Comparison of ENCODE assay signal across 20 mouse cellular contexts in the genomic region with DNA sequence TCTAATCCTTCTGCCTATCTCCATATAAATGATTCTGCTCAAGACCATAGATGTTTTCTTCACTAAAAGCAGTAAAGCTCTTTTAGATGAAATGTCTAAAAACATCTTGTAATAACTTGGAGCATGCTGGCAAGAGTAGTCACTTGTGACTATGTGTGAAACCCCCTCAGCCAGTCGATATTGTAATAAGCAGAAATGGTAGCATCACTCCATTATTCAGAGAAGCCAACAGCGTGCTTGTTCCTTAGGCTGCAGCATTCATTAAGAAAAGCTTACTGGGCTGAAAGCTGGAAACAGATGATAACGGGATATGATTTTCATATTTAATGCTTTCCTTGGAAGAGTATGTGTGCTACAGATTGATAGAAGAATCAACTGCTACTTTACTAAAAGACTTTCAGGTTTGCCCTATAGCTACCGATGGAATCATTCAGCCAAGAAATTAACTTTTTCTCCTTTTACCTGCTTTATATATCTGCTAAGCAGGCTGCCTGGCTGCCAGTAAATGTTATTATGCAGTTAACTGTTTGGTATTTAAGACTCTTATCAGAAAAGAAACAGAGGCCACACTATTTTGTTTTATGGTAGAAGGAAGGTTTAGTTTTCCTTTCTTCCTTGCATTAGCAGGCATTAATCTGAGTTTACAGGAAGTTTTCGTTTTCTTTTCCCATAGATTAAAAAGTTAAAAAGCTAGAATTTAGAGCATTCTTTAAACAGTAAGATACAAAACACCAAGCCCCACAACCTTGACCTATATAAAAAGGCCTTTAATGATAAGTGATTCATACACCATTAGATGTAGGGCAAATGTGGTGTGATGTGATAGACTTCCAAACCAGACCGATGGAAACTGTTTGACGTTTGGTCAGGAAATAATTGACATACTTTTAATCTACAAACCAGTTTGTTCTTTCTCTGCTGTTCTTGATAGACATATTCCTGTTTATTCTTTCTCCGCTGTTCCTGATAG.
"Had no signal": no experiment of that assay in that cellular context is flagged by ENCODE, and none has a peak within 500 bp of the region (broad histone marks: within the 10 kb centered on the region; RNA-seq: fewer than 3 reads in every experiment).

No protein-coding gene starts in this region.

- H3K9ac ChIP-seq: liver, embryonic 13.5 days; liver, embryonic 15.5 days; liver, postnatal 0 days; lung, embryonic 15.5 days; neural tube, embryonic 13.5 days; neural tube, embryonic 15.5 days had no signal

- ATAC-seq: liver, postnatal 0 days had no signal

- H3K4me2 ChIP-seq: liver, embryonic 13.5 days; liver, embryonic 15.5 days; lung, embryonic 15.5 days; neural tube, embryonic 13.5 days; neural tube, embryonic 15.5 days had no signal

- DNase-seq: liver, embryonic 13.5 days; liver, postnatal 0 days; lung, adult 2 months; lung, postnatal 14 days; lung, postnatal 36 days; retina, postnatal 1 day; right cerebral cortex, adult 18-20 months; right cerebral cortex, postnatal 25 days; right cerebral cortex, postnatal 4 days; spleen, adult 18-20 months; thymus, adult 18-20 months; thymus, postnatal 14 days; thymus, postnatal 36 days had no signal

- H3K4me3 ChIP-seq: liver, embryonic 13.5 days; liver, embryonic 15.5 days; lung, embryonic 15.5 days; megakaryocyte, embryonic 14.5 days; myocyte; neural tube, embryonic 13.5 days; neural tube, embryonic 15.5 days had no signal

- H3K27me3 ChIP-seq: liver, embryonic 13.5 days; liver, embryonic 15.5 days; lung, embryonic 15.5 days; megakaryocyte, embryonic 14.5 days; neural tube, embryonic 13.5 days; neural tube, embryonic 15.5 days had no signal

- H3K4me1 ChIP-seq: liver, embryonic 13.5 days; liver, embryonic 15.5 days; neural tube, embryonic 13.5 days; neural tube, embryonic 15.5 days had no signal

- H3K27ac ChIP-seq: liver, embryonic 13.5 days; liver, embryonic 15.5 days; lung, embryonic 15.5 days; macrophage; neural tube, embryonic 13.5 days; neural tube, embryonic 15.5 days had no signal

- H3K36me3 ChIP-seq: liver, embryonic 13.5 days; liver, embryonic 15.5 days; neural tube, embryonic 13.5 days; neural tube, embryonic 15.5 days had no signal

- H3K9me3 ChIP-seq: liver, embryonic 13.5 days; liver, embryonic 15.5 days; lung, embryonic 15.5 days; megakaryocyte, embryonic 14.5 days; neural tube, embryonic 13.5 days; neural tube, embryonic 15.5 days had no signal
